ENCODE assay signal across 8 mouse cellular contexts in genomic region chr5:28167611-28168252, GRCm38 (mm10). TPM values are rescaled to one million over a fixed set of nuclear protein-coding genes. Genes with fewer than 3 reads are reported as not detected.
DNase-seq lines count a peak whose midpoint lies in the region; ATAC-seq lines count a peak whose summit lies in the region.

No protein-coding gene starts in this region.

- H3K4me3 ChIP-seq in brown adipose tissue, adult 24 weeks (ENCODE audit: insufficient read depth, low read depth, low read length): peak overlapping the region; percentile 36
- peak overlapping the region; percentile 43 for H3K4me3 ChIP-seq in hindbrain, embryonic 11.5 days (ENCODE audit: low read depth, low read length)
- H3K4me3 ChIP-seq in midbrain, embryonic 11.5 days (ENCODE audit: low read depth, low read length): peak overlapping the region; percentile 82

- H3K36me3 ChIP-seq in hindbrain, embryonic 11.5 days (ENCODE audit: control insufficient read depth, insufficient read depth, low read length): no peaks in the 10 kb centered on the region
- no peaks in the 10 kb centered on the region for H3K36me3 ChIP-seq in midbrain, embryonic 11.5 days (ENCODE audit: control insufficient read depth, insufficient read depth, low read length)

- H3K4me2 ChIP-seq in hindbrain, embryonic 11.5 days (replicated peaks; ENCODE audit: low read depth, low read length): peak overlapping the region; percentile 9; the same call in 1 of the 2 replicates
- peak overlapping the region; percentile 85 for H3K4me2 ChIP-seq in midbrain, embryonic 11.5 days

- H3K27ac ChIP-seq in brown adipose tissue, adult 24 weeks (replicated peaks; ENCODE audit: low read depth, low read length): no peak overlapping the region
- 0 out of 2 replicates have a peak overlapping the region, but pooled peaks have one; percentile 83 for H3K27ac ChIP-seq in hindbrain, embryonic 11.5 days (ENCODE audit: low read depth, low read length)
- H3K27ac ChIP-seq in midbrain, embryonic 11.5 days (ENCODE audit: low read depth, low read length): peak overlapping the region; percentile 93

- H3K9ac ChIP-seq in hindbrain, embryonic 11.5 days (ENCODE audit: low read depth, low read length): peak overlapping the region; percentile 75
- H3K9ac ChIP-seq in midbrain, embryonic 11.5 days (ENCODE audit: low read length): peak overlapping the region; percentile 85

- H3K27me3 ChIP-seq in hindbrain, embryonic 11.5 days (ENCODE audit: control insufficient read depth, insufficient read depth, low read length): peaks cover 79% of the 10 kb centered on the region
- peaks cover 68% of the 10 kb centered on the region for H3K27me3 ChIP-seq in midbrain, embryonic 11.5 days (ENCODE audit: control insufficient read depth, insufficient read depth, low read length)

- no peak for ATAC-seq in hindbrain, embryonic 11.5 days (ENCODE audit: low FRiP score)
- no peak for ATAC-seq in midbrain, embryonic 11.5 days (ENCODE audit: low FRiP score)

- no peaks in the 10 kb centered on the region for H3K9me3 ChIP-seq in hindbrain, embryonic 11.5 days (ENCODE audit: control insufficient read depth, low read length)
- H3K9me3 ChIP-seq in midbrain, embryonic 11.5 days (ENCODE audit: control insufficient read depth, low read length): no peaks in the 10 kb centered on the region

- peak; percentile 21 for DNase-seq in kidney, adult 18-20 months
- DNase-seq in kidney, adult 8-10 months: no peak
- peak; percentile 68 for DNase-seq in hindbrain, embryonic 11.5 days (ENCODE audit: low spot score)
- DNase-seq in midbrain, embryonic 11.5 days (ENCODE audit: low spot score, missing footprints): peak; percentile 96
- DNase-seq in spleen, adult 18-20 months: no peak
- DNase-seq in testis, postnatal 10 days (ENCODE audit: low spot score): no peak
- no peak for DNase-seq in spleen, postnatal 36 days (ENCODE audit: low spot score in 2 of 2)

- peaks cover 5% of the 10 kb centered on the region for H3K4me1 ChIP-seq in brown adipose tissue, adult 24 weeks (ENCODE audit: control insufficient read depth, insufficient read depth, insufficient read length, low read length)
- peaks cover 10% of the 10 kb centered on the region for H3K4me1 ChIP-seq in hindbrain, embryonic 11.5 days (replicated peaks; ENCODE audit: control insufficient read depth, insufficient read depth, low read length)
- H3K4me1 ChIP-seq in midbrain, embryonic 11.5 days (ENCODE audit: control insufficient read depth, insufficient read depth, low read length): peaks cover 16% of the 10 kb centered on the region

- WGBS in hindbrain, embryonic 11.5 days: under 1% methylated on average over 29 of the region's 29 CpGs
- WGBS in midbrain, embryonic 11.5 days: under 1% methylated on average over 29 of the region's 29 CpGs

RNA-seq across cellular contexts. Expression of gene En2, which starts 2.2 kb away (rescaled TPM):
- polyA plus RNA-seq in brown adipose tissue, adult 24 weeks (2012; ENCODE audit: insufficient read depth, insufficient read length, missing spikeins): not detected in 2 replicates
- polyA plus RNA-seq in hindbrain, embryonic 11.5 days (2014; fragmentation: Nextera tagmentation; extraction: Ambion mirVana): 1.1 and 1.2 TPM in 2 replicates
- 2.4 and 2.9 TPM in 2 replicates for polyA plus RNA-seq in midbrain, embryonic 11.5 days (2014; fragmentation: Nextera tagmentation; extraction: Ambion mirVana)

Comparison
In these comparisons a context has a peak if more than half of its experiments do, and no peak if none do; other contexts are left out.
1. DNase-seq: peak in kidney, adult 18-20 months (single experiment), hindbrain, embryonic 11.5 days (single experiment) and midbrain, embryonic 11.5 days (single experiment); none in kidney, adult 8-10 months (0 of 2), spleen, adult 18-20 months (0 of 2), testis, postnatal 10 days (single experiment) and spleen, postnatal 36 days (0 of 2).
2. Peak in every context shown above with its lines, with median percentiles within 50 percentile points of each other: H3K4me3 ChIP-seq.